Mouse (Mus musculus) heart, embryonic 12.5 days (tissue): ENCODE data around the gene Tapt1. TPM values are rescaled to one million over a fixed set of nuclear protein-coding genes. Genes with fewer than 3 reads are reported as not detected.
"Not testable (repeated sequence)": the region's sequence is repeated elsewhere in the genome, so short reads cannot be mapped to it uniquely, and the experiment has no call there.

Experiments
- ATAC-seq: fragments of 200-750 bp; cut with Nextera tagmentation; 2 replicates; pipeline ENCODE4 v1.8.0; 2017; ENCODE audit warnings: moderate TSS enrichment, moderate library complexity; ENCODE audit not compliant: insufficient number of reproducible peaks, low FRiP score
- H3K27ac ChIP-seq: fragments of 300-500 bp; sonication (generic); 2 replicates; pipeline ENCODE4 v1.5.1; 2016; ENCODE audit warnings: mild to moderate bottlenecking, moderate library complexity; ENCODE audit not compliant: poor library complexity, severe bottlenecking
- H3K27me3 ChIP-seq: fragments of 300-500 bp; sonication (generic); replicated peaks from 2 replicates; pipeline ENCODE4 v1.6.1; 2016; ENCODE audit warnings: mild to moderate bottlenecking, moderate library complexity
- H3K36me3 ChIP-seq: fragments of 300-500 bp; sonication (generic); 2 replicates; pipeline ENCODE4 v1.6.1; 2016; ENCODE audit warnings: mild to moderate bottlenecking, moderate library complexity
- H3K4me1 ChIP-seq: fragments of 300-500 bp; sonication (generic); replicated peaks from 2 replicates; pipeline ENCODE4 v1.6.1; 2016; ENCODE audit warnings: mild to moderate bottlenecking
- H3K4me2 ChIP-seq: fragments of 300-500 bp; sonication (generic); 2 replicates; pipeline ENCODE4 v1.6.1; 2016; ENCODE audit warnings: mild to moderate bottlenecking, moderate library complexity
- H3K4me3 ChIP-seq: fragments of 300-500 bp; sonication (generic); 2 replicates; pipeline ENCODE4 v1.5.1; 2016; ENCODE audit warnings: mild to moderate bottlenecking
- H3K9ac ChIP-seq: fragments of 300-500 bp; sonication (generic); 2 replicates; pipeline ENCODE4 v1.6.1; 2016; ENCODE audit warnings: mild to moderate bottlenecking, moderate library complexity
- H3K9me3 ChIP-seq: fragments of 300-500 bp; sonication (generic); replicated peaks from 2 replicates; pipeline ENCODE4 v1.6.1; 2016; ENCODE audit warnings: mild to moderate bottlenecking, moderate library complexity
- WGBS: fragments of 180-500 bp; shearing (Covaris S2); methylation state at CpG from one replicate; pipeline ENCODE4 v1.1.7; 2016; 5-methylcytosine and 5-hydroxymethylcytosine counted together
- polyA plus RNA-seq: library from polyadenylated mRNA; unstranded; fragments of >200 nt; fragmentation: Nextera tagmentation; extraction: Ambion mirVana; gene quantifications from 2 replicates; pipeline ENCODE4 v1.2.1, GENCODE M21; 2016

Gene Tapt1
- polyA plus RNA-seq, 1 experiment from 2014 or later = 32.6 TPM

DNA sequence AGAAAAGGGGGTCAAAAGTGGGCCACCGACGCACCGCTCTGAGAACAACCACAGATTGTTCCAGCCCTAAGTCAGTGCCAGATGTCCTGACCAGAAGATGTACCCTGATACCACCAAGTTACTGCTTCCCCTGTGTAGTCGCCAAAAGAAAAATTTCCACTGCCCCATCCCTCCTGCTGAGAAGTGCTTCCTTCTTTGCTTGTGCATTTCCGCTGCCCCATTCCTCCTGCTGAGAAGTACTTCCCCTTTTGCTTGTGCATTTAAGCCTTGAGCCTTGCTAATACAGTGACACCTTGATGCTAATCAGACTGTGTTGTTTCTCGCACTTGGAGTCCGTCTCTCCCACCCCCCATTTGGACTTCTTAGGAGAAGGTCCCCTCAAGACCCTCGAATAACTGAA lies 99.9 kb downstream of the Tapt1 start:
- not testable (repeated sequence) for H3K9ac ChIP-seq, ATAC-seq, H3K36me3 ChIP-seq, H3K4me3 ChIP-seq, H3K27ac ChIP-seq, H3K9me3 ChIP-seq, H3K4me2 ChIP-seq, H3K4me1 ChIP-seq, H3K27me3 ChIP-seq
- WGBS = 80% methylated on average over 8 of the region's 8 CpGs

Other genes with a start within 250 kb of the Tapt1 start
- gene Fgfbp1, start 244.8 kb downstream of the Tapt1 start, polyA plus RNA-seq = 0.17 TPM in 1 of 2 replicates, not detected in the other
- 15.8 and 18.2 TPM in 2 replicates for gene Prom1, start 124.6 kb downstream of the Tapt1 start, polyA plus RNA-seq